Mouse (Mus musculus): Measurements from ENCODE around the gene Mast3.

Gene Mast3

DNA sequence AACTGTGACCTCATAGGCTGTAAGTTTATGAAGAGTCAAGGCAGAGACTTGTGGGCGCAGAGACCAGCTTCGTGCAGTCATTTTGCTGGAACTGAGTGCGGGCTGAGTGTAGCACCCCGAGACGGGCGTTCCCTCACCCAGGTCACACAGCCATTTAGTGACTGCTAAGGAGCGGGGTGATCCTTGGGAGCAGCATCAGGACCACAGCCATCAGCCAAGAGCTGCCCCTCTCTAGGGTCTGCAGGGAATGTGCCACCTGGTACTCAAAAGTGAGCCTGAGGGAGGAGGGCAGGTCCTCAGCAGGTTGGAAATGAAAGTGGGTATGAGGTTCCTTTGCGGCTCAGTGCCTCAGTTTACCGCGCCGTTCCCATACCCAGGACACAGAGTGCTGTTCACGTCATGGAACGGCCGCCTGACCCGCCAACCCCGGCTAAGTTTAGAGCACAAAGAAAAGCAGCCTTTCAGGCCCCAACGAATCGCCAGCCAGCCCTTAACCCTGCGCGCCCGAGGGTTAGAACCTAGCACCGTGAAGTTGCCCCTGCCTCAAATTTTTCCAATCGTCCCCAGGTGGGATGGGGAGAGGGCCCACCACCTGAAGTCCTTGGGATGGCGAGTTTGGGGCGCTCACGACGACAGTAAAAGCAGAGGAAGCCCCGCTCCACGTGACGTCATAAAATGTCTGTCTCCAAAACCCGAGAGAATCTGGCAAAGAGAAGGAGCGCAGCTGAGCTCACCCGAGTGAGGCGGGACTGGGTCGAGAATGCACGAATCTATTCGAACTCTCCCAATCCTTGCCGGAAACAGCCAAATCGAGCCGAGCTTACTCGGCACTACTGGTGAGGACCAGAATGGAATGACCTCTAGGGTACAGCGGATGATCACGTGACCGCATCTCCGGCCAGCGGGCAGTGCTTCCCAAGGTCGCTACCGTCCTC, 60.9 kb downstream of the Mast3 start:
- DNase-seq (ENCODE audit: low spot score) = no peak

- DNase-seq (ENCODE audit: low spot score) = no peak
These were observed 61.7 kb downstream of the Mast3 start for GRCm38 (mm10) chr8:70742981-70743655.

DNA sequence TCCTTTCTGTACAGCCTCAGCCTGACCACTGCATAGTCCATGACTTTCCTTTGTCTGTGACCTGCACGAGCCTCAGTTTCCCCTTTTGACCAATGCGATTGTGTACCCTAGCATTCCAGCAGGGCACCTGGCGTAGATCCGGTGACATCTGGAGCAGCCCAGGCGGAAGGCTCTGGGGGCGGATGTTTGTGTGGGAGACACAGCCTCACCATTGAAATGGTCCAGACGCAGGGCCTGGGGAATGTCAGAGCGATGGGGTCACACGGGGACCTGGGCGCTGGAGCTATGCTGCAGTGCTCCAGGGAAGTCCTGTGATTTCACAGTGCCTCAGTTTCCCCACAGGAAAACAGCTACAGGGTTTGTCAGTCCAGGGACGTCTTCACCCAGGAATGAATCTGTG, 62.7 kb downstream of the Mast3 start:
- DNase-seq (ENCODE audit: low spot score) = no peak

GRCm38 (mm10) chr8:70741661-70742060, 63.2 kb downstream of the Mast3 start:
- DNase-seq (ENCODE audit: low spot score) = no peak

- DNase-seq (ENCODE audit: low spot score) = no peak
These were observed 66.6 kb downstream of the Mast3 start for GRCm38 (mm10) chr8:70738211-70738610.

DNA sequence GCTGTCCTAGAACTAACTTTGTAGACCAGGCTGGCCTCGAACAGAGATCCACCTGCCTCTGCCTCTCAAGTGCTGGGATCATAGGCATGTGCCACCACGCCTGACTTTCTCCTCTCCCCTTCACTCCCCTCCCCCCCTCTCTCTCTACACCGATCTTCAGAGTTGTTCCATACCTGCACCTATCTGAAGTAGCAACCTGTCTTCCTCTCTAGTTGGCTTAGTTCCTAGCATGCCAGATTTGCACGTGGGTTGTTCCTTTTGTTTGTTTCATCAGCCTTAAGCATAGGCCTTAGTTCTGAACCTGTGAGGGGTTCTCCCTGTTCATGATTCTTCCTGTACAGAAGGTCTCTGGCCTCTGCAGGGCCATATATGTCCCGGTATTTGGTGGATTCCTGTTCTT, 67.1 kb downstream of the Mast3 start:
- DNase-seq (ENCODE audit: low spot score) = no peak

- no peak for DNase-seq (ENCODE audit: low spot score)
These were observed 73.9 kb downstream of the Mast3 start for GRCm38 (mm10) chr8:70730956-70731355.

DNA sequence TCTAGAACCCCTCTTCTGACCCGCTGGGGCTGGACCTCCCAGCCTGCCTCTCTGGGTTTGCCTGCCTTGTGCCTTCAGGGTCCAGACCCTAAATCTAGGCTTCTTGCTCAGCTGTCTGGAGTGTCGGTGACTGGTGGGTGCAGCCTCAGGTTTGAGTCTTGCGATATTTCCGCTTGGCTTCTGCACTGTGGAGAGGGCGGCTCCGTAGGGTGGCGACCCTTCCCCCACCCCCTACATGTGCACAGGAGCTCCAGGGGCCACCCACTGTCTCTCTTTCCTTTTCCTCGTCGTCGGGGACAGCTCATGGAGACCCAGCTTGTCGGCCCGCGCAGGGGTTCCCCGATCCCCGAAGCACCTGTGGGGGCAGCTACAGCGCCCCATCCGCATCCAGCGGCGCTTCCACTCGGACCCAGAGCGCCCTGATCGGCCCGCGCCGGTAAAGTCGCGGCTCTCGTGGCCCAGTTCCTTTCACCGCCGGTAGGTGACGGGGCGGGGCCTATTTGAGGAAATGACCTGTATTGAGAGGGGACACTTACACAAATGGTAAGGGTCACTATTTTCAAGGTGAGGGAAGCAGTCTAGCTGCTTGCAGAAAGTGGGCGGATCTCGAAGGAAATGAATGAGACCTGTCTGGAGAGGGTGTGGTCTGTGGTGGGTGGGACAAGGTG, 74.9 kb downstream of the Mast3 start:
- DNase-seq (ENCODE audit: low spot score) = no peak
